Mouse (Mus musculus) liver, embryonic 11.5 days (tissue): Measurements from ENCODE around the gene Bcl2. TPM values are rescaled to one million over a fixed set of nuclear protein-coding genes. Genes with fewer than 3 reads are reported as not detected.
A peak's percentile ranks its signal among the peaks of the same experiment; 100 is the strongest.

Source experiments
- ATAC-seq: fragments of 200-750 bp; cut with Nextera tagmentation; replicated peaks from 2 replicates; pipeline ENCODE4 v1.8.0; 2017; ENCODE audit warnings: moderate number of reproducible peaks, mild to moderate bottlenecking, moderate TSS enrichment, moderate library complexity; ENCODE audit not compliant: low FRiP score
- DNase-seq: peaks from one replicate; pipeline ENCODE4 v3.0.0-alpha.2; 2017; ENCODE audit warnings: low spot score
- H3K27ac ChIP-seq: fragments of 300-500 bp; sonication (generic); 2 replicates; pipeline ENCODE4 v1.5.1; 2014; ENCODE audit warnings: mild to moderate bottlenecking, low read depth, low read length, control low read depth
- H3K27me3 ChIP-seq: fragments of 300-500 bp; sonication (generic); replicated peaks from 2 replicates; pipeline ENCODE4 v1.6.1; 2014; ENCODE audit warnings: low read length, mixed read lengths; ENCODE audit not compliant: control insufficient read depth, insufficient read depth
- H3K36me3 ChIP-seq: fragments of 300-500 bp; sonication (generic); 2 replicates; pipeline ENCODE4 v1.6.1; 2014; ENCODE audit warnings: mild to moderate bottlenecking, low read length, moderate library complexity, mixed read lengths; ENCODE audit not compliant: control insufficient read depth, insufficient read depth
- H3K4me1 ChIP-seq: fragments of 300-500 bp; sonication (generic); replicated peaks from 2 replicates; pipeline ENCODE4 v1.6.1; 2014; ENCODE audit warnings: low read length, mixed read lengths; ENCODE audit not compliant: control insufficient read depth, insufficient read depth
- H3K4me2 ChIP-seq: fragments of 300-500 bp; sonication (generic); 2 replicates; pipeline ENCODE4 v1.6.1; 2014; ENCODE audit warnings: mild to moderate bottlenecking, control low read depth, moderate library complexity
- H3K4me3 ChIP-seq: fragments of 300-500 bp; sonication (generic); 2 replicates; pipeline ENCODE4 v1.5.1; 2014; ENCODE audit warnings: low read depth, low read length, control low read depth
- H3K9ac ChIP-seq: fragments of 300-500 bp; sonication (generic); 2 replicates; pipeline ENCODE4 v1.6.1; 2014; ENCODE audit warnings: low read depth, low read length, control low read depth
- H3K9me3 ChIP-seq: fragments of 300-500 bp; sonication (generic); 2 replicates; pipeline ENCODE4 v1.6.1; 2016; ENCODE audit warnings: low read length, inconsistent platforms, mixed read lengths; ENCODE audit not compliant: control insufficient read depth
- WGBS: fragments of 180-500 bp; shearing (Covaris S2); extraction: QIAGEN DNeasy Blood & Tissue Kit; methylation state at CpG from one replicate; pipeline ENCODE4 v1.1.7; 2014; 5-methylcytosine and 5-hydroxymethylcytosine counted together
- polyA plus RNA-seq: library from polyadenylated mRNA; unstranded; fragments of >200 nt; fragmentation: Nextera tagmentation; extraction: Ambion mirVana; gene quantifications from 2 replicates; pipeline ENCODE4 v1.2.1, GENCODE M21; 2014

Gene Bcl2
- polyA plus RNA-seq, 1 experiment from 2014 or later: 2.8 TPM

DNA sequence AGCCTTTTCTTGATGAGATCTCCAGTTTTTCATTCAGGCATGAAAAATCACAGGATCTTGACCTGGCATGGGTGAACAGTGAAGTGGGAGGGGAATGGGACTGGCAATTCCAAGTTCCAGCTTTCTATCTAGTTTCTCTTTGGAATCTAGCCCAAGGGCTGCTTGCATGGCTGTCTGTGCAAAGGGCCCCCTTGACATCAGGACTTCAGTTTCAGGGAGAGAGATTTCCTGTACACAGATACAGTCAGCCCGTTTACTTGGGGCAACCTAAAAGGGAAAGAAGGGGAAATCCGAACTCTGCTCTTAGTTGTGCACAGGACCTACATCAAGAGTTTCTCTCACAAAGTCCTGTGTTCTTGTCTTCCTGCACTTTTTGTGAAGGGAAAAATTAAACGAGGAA, 154.0 kb downstream of the Bcl2 start:
- H3K9ac ChIP-seq: no peak overlapping the region
- H3K9me3 ChIP-seq: no peaks in the 10 kb centered on the region
- ATAC-seq (no peak), DNase-seq (no peak)
- H3K27ac ChIP-seq: no peak overlapping the region
- no peak overlapping the region for H3K4me2 ChIP-seq
- H3K27me3 ChIP-seq: no peaks in the 10 kb centered on the region
- no peak overlapping the region for H3K4me3 ChIP-seq
- 61% methylated on average over 3 of the region's 3 CpGs for WGBS
- no peaks in the 10 kb centered on the region for H3K36me3 ChIP-seq
- H3K4me1 ChIP-seq: 0 out of 2 replicates have a peak, but pooled peaks cover 3% of the 10 kb centered on the region

DNA sequence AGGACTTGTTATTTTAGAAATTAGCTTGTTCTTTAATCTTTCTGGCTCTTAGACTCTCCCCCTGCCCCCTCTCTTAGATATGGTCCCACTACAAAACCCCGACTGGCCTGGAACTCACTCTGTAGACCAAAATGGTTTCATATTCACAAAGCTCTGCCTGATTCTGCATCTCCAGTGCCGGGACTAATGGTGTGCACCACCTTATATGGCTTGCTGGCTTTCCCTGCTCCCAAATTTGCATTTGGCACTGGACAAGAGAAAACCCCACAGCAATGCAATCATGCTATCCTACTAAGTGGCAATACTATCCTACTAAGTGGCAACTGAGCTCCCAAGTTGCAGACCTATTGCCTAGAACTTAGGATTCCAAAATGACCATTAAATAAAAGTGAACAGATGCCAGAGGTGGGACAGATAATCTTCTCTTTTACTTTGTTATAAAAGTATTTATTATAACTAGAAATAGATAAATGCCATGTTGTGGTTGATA, 154.9 kb downstream of the Bcl2 start:
- no peak for DNase-seq

DNA sequence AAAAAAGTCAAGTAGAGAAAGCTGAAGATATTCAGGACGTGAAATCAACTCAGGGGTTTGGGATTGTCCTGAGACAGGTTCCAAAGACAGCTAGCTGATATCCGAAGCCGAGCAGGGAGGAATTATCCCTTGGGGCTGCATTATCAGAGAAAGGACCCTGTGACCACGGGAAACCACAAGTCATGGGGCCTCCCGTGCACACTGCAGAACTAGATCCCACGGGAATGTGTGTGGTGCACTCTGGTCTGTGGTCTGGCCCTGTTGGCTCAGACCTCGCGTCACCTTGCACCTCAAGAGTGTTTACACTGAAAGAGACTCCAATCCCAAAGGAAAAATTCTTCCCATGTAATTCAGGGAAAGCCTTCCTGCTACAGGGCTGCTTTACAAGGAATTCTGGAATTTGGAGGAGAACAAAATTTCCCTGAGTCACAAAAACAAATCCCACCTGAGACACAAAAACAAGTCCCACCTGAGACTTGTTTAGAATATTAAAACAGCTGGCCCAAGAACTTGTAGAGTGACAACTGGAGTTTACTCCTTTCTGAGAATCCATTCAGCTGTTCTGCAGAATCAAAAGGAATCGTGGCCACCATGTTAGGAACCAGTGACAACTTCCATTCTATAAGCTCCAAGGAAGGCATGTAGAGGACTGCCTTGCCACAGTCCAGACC, 158.4 kb downstream of the Bcl2 start:
- H3K9ac ChIP-seq: no peak overlapping the region
- H3K36me3 ChIP-seq: no peaks in the 10 kb centered on the region
- H3K4me2 ChIP-seq: no peak overlapping the region
- DNase-seq (no peak), ATAC-seq (no peak)
- WGBS: 50% methylated on average over 9 of the region's 9 CpGs
- H3K9me3 ChIP-seq: no peaks in the 10 kb centered on the region
- H3K4me3 ChIP-seq: no peak overlapping the region
- 0 out of 2 replicates have a peak, but pooled peaks cover under 1% of the 10 kb centered on the region for H3K4me1 ChIP-seq
- H3K27me3 ChIP-seq: no peaks in the 10 kb centered on the region
- no peak overlapping the region for H3K27ac ChIP-seq

More for the DNA sequence above, 154.9 kb downstream of the Bcl2 start:
- no peaks in the 10 kb centered on the region for H3K36me3 ChIP-seq
- H3K9me3 ChIP-seq: no peaks in the 10 kb centered on the region
- H3K9ac ChIP-seq: no peak overlapping the region
- WGBS: 74% methylated on average over 2 of the region's 2 CpGs
- H3K27me3 ChIP-seq: no peaks in the 10 kb centered on the region
- no peak overlapping the region for H3K4me2 ChIP-seq
- H3K27ac ChIP-seq: no peak overlapping the region
- 0 out of 2 replicates have a peak, but pooled peaks cover 3% of the 10 kb centered on the region for H3K4me1 ChIP-seq
- H3K4me3 ChIP-seq: no peak overlapping the region
- no peak for ATAC-seq

DNA sequence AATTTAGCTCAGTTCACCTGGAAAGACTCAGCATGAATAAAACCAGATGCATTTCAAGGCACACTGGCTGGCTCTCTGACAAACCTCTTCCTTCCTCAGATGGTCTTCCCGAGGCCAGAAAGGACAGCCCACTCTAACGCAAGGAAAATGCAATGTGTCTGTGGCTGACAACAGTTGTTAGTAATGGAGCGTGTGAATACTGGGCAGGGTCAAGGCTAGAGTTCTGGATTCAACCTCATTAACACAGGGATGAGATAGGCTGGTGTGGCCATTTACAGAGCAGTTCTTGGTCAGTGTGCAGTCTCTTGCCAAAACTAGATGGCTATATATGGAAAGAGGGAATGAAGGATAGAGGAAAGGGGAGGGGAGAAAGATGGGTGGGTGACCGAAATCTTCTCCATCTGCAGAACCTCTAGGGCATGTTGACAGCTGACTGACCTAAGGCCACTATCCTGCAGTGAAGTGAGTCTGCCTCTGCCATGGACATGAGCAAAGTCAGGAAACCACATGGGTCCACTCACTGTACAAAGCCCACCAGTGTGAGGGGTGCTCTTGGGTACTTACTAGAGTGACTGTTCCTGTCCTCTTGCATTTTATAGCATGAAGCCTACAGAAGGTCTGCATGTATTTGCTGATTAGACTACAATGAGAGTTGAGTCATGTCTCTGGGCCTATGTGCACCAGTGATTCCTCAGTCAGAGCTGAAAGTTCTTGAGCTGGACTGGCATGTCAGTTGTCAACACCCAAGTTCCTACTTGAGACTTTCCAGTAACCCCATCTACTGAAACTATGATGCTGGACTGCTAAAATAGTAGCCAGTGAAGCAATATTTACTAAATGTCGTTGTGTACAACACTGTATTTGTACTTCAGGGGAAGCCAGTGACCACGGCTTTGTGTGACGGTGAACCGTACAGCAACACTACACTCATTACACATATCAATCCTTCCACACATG, 159.9 kb downstream of the Bcl2 start:
- WGBS: 66% methylated on average over 8 of the region's 8 CpGs
- no peak overlapping the region for H3K4me2 ChIP-seq
- H3K9ac ChIP-seq: no peak overlapping the region
- DNase-seq (no peak), ATAC-seq (peak; percentile 36; the same call in 1 of the 2 replicates)
- no peak overlapping the region for H3K27ac ChIP-seq
- H3K4me3 ChIP-seq: no peak overlapping the region
- no peaks in the 10 kb centered on the region for H3K9me3 ChIP-seq
- H3K4me1 ChIP-seq: no peaks in the 10 kb centered on the region
- no peaks in the 10 kb centered on the region for H3K36me3 ChIP-seq
- H3K27me3 ChIP-seq: no peaks in the 10 kb centered on the region

DNA sequence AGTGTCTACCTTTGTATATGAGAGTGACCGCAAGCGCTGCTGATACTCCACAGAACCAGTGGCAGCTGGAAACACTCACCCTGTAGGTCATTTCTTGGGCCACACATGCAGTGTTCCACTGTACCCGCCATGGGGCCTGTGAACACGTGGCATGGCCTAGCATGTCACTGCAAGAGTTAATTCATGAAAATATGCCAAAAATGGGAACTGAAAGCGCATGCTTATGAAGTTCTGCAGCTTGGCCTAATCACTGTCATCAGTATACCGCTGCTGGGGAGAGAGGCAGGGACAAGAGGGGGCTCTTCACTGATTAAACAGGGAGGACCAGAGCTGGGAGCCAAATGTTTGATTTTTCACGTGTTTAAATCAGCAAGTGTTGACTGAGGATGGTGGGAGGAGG, 161.2 kb downstream of the Bcl2 start:
- H3K27me3 ChIP-seq: no peaks in the 10 kb centered on the region
- H3K4me2 ChIP-seq: no peak overlapping the region
- no peak for ATAC-seq
- H3K27ac ChIP-seq: no peak overlapping the region
- H3K9me3 ChIP-seq: no peaks in the 10 kb centered on the region
- H3K4me3 ChIP-seq: no peak overlapping the region
- H3K36me3 ChIP-seq: no peaks in the 10 kb centered on the region
- no peak for DNase-seq
- 65% methylated on average over 7 of the region's 7 CpGs for WGBS
- H3K4me1 ChIP-seq: no peaks in the 10 kb centered on the region
- H3K9ac ChIP-seq: no peak overlapping the region

DNA sequence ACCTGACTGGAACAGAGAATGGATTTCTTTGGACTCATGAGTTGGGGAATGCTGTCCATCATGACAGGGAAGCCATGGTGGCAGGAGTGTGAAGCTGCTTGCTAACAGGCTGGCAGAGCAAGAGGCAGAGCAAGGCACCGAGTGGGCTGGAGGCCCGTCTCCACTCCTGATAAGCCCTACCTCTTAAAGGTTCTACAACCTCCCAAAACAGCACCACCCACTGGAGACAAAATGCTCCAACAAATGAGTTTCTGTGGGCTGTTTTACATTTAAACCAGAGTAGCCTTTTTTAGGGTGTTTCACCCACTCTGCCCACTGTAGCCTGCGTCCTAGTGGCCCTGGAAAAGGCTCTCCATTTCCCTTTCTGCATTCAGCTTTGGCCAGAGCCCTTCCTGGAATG, 163.5 kb downstream of the Bcl2 start:
- H3K9me3 ChIP-seq: no peaks in the 10 kb centered on the region
- no peak overlapping the region for H3K4me3 ChIP-seq
- no peaks in the 10 kb centered on the region for H3K36me3 ChIP-seq
- H3K4me1 ChIP-seq: no peaks in the 10 kb centered on the region
- 68% methylated on average over 3 of the region's 3 CpGs for WGBS
- DNase-seq (no peak), ATAC-seq (no peak)
- no peak overlapping the region for H3K4me2 ChIP-seq
- no peaks in the 10 kb centered on the region for H3K27me3 ChIP-seq
- H3K9ac ChIP-seq: no peak overlapping the region
- H3K27ac ChIP-seq: no peak overlapping the region

DNA sequence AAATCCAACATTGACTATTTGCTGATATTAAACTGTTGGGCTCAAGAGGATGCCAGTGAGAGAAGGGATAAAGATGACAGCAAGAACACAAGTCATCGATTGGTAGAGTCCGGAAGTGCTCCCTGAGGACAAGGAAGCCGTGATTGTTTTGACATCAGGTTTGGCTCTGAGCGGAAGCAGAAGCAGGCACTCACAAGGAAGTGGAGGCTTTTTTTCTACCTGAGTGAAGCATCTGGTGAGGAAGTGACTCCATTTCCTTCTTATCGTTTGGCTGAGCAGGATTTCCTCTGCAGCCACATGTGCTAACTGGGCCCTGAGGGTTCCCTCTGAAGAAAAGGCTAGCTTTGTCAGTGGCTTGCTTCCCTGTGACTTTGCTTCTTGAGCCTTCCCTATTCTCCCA, 165.0 kb downstream of the Bcl2 start:
- Histone ChIP-seq H3K4me1 (no peaks in the 10 kb centered on the region), H3K36me3 (no peaks in the 10 kb centered on the region), H3K9ac (no peak overlapping the region), H3K27ac (no peak overlapping the region), H3K4me3 (no peak overlapping the region), H3K27me3 (no peaks in the 10 kb centered on the region), H3K4me2 (no peak overlapping the region), H3K9me3 (no peaks in the 10 kb centered on the region)
- ATAC-seq (no peak), DNase-seq (no peak)
- 52% methylated on average over 5 of the region's 5 CpGs for WGBS

DNA sequence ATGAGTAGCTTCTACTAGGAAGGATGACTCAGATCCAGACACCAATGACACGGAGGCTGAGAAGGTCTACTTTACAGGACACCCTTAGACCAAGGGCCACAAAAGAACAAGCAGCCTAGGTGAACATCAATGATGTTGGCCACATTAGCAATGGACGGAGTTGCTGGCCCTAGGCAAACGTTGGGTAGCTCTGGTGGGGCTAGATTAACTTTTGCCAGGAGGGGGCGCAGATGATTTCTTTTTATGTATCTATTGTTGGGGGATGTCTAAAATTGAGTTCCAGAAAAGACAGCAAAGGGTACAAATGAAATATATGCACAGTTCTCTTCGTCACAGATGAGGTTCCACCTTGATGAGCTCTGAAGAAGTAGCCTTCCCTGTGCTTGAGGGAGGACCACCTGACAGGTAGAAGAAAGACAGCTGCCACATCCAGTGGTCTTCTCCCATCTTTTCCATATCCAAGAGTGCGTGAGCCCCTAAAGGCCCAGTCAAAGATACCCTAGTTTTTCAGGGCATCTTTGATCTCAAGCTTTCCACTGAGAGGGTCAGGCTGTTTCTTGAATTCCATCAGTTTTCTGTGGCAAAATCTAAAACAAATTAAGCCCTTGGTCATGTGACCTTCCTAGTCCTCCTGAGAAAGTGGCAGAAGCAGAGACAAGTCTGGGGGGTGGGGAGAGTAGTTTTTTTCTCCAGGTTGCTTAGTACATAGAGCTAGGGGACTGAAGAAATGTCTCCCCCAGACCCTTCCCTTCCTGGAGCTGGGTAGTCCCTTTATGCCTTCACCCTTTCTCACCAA, 169.1 kb downstream of the Bcl2 start:
- DNase-seq: no peak
- Histone ChIP-seq H3K4me2 (no peak overlapping the region), H3K9me3 (no peaks in the 10 kb centered on the region), H3K36me3 (no peaks in the 10 kb centered on the region), H3K4me1 (no peaks in the 10 kb centered on the region), H3K4me3 (no peak overlapping the region), H3K27ac (no peak overlapping the region), H3K27me3 (no peaks in the 10 kb centered on the region), H3K9ac (no peak overlapping the region)
- ATAC-seq: no peak
- 56% methylated on average over 6 of the region's 6 CpGs for WGBS
